Mouse (Mus musculus): ENCODE results near the gene Olfr1257.

DNA sequence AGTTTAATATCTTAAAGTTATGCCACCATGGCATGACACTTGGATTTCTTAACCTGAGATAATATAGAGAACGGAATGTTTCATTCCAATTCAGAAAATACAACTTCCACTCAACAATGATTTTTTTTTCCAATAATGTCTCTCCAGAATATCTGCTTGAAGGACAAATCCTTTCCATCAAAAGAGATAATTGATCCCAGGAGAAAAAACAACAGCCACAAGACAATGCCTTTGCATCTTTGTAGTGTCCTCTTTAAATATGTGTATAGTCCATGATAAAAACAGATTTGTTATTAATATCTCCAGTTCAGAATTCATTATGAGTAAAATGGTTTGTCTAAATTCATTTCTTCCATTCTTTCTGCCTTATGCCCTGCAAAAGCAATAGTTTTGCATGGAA, at the start of gene Olfr1257:
- TF ChIP-seq CTCF (IDR thresholded peaks at IDR 0.05; ENCODE audit: extremely low read depth, insufficient read depth, low read length) (no peak), POLR2A (IDR thresholded peaks at IDR 0.05; ENCODE audit: extremely low read depth, insufficient read depth, low read length) (no peak)

Data from cortical plate, adult 2 months (tissue).